Mouse (Mus musculus): Measurements from ENCODE around the gene Chrna10.

Chrna10 gene

DNA sequence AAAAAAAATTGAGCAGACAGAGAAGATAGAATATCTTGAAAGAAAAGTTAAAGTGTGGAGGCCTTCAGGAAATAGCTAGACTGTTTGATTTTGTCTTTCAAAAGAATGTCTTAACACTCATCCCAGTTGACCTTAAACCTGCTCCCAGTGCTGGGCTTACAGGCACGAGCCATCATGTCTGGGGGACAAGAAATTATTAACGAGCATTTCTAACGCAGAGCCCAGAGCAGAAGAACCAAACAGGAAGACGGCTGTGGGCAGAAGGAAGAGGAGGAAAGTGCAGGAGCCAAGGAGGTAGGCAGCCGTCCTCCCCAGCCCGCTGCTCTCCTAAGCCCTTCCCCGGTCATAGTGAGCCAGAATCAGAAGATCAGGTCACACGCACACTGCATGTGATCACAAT, 36.3 kb downstream of the Chrna10 start:
- no peak for DNase-seq

DNA sequence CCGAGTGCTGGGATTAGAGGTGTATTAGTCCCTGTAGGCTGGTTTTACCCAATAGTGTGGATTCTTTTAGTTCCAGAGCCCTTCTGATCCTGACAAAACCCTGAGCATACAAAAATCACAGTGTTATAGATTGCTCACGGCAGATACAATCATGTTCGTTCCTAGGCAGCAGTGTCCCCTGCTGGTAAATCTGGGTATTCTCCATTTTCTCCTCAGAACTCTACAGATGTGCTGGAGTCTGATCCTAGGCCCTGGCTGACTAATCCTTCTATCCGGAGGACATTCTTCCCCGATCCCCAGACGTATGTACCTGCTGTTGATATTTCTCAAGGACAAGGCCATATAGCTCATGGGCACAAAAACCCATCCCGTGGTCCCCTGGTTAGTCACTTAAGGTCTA, 38.1 kb downstream of the Chrna10 start:
- peak; percentile 55 for DNase-seq

DNA sequence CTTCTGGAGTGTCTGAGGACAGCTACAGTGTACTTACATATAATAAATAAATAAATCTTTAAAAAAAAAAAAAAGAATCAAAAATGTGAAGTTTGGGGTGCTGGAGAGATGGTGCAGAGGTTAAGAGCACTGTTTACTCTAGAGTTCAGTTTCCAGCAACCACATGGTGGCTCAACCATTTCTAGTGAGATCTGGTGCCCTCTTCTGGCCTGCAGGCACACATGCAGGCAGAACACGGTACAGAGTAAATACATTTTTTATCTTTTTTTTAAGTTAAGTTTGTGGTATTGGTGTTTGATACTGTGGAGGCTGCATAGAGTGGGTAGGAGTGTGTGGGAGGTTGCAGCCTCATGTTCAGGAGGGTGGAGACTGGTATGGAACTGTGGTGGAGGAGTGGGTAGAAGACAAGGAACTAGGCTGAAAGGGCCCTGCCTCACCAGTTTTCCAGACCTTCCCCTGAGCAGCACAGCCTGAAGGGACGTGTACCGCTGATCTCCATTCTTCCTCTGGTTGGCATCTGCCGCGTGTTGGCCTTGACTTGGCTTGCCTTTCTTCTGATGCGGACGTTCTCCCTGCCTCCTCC, 39.8 kb downstream of the Chrna10 start:
- peak; percentile 28 for DNase-seq

DNA sequence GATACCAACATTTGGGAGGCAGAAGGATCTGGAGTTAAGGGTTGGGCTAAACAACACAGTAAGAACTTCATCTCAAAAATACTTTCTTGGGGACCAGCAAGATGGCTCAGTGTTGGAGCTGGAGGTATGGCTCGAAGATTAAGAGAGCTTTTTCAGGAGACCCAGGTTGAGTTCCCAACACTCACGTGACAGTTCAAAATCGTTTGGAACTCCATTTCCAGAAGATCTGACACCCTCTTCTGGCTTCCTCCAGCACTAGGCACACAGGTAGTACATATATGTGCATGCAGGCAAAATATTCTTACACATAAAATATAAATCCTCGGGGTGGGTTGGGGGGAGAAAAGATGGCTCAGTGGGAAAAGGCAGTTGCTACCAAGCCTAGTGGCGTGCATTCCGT, 50.3 kb downstream of the Chrna10 start:
- DNase-seq: no peak

DNA sequence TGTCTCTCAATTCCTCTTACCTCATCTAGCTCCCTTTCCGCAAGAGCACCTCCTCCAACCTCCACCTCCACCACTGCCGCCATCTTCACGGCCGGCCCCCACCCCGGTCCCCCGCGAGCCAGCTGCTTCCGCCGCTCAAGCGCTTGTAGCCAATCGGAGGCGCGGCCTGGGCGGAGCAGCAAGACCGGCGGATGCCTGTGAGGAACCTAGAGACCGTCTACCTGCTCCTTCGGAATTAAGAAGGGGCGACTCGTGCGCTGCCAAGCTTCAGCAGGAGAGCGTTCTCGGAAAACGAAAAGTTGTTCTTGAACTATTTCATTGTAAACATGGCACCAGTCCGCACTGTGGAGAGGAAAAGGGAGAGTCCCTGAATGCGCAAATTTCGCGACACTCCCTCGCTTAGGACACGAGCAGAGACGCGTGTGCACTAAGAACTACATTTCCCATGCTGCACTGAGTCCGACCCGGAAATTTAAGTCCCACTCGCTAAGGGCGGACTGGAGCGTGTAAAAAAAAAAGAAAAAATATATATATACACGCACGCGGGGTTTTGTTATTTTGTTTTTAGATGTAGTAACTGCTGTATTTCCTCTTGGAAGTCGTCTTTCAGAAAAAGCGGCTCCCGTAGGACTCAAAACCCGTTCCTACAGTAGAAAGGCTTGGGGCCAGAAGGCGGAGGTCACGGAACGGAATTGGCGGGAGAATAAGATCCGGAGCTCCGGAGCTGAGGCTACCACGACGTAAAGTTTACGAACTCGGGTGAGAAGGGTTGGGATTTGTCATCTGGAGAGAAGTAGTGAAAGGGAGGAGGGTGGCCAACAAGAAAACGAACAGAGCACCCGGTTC, 51.4 kb downstream of the Chrna10 start, which contains the start of the genes Rnf121, Xndc1 and Xntrpc:
Gene Rnf121 (minus strand): TSS at position 424 of the 846 bp plus-strand sequence.
Gene Xndc1 (plus strand): TSS at position 466 of the 846 bp plus-strand sequence.
Gene Xntrpc (plus strand): TSS at position 668 of the 846 bp plus-strand sequence.
- DNase-seq: peak; percentile 96

DNA sequence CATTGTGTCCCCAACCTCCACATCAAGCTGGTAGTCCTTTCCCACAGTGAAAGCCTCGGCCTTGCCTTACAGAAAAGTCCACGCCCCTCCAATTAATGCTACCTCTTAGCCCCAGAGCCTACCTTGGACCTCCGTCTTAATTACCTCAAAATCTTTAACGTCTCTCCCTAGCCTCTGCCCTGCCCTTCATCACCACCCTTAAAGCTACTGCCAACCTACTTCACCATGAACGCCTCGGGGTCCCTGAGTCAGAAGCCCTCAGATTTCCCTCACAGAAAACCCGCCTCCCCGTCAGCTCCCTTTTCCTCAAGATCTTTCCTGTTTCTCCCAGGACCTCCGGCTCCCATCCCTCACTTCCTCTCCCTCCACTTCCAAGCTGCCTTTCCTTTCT, 52.0 kb downstream of the Chrna10 start:
- DNase-seq: no peak

DNA sequence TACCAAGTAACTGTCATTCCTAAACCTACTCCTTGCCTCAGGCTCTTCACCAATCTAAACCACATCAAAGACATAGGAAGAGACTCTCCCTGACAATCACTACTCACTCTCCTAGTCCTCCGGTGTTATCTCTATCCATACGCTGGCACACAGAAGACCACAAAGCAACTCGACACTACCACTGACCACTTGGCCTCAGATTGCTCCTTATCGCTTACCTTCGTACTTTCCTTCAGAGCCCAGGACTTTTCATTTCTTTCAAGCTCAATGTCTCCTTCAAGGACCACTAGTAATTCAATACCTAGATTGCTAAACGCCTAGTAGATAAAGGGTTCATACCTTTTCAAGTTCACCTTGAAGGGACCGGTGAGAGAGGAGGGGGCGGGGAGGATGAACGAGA, 52.7 kb downstream of the Chrna10 start:
- no peak for DNase-seq

DNA sequence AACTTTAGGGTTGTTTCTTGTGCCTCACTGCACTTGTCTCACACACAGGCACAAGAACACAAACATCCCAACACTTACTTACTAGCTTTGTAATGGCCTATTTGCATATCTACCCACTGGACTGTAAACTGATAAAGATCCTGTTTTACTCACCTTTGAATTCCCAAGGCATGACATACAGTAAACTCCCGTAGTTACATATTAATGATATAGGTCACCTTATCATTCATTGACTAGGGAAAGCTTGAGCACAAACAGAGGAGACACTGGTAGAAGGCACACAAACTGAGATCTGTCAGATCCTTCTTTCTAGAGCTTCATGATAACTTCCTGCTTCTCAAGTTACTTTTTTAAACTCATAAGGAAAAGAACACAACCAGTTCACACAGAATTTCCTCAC, 54.4 kb downstream of the Chrna10 start:
- DNase-seq: no peak

DNA sequence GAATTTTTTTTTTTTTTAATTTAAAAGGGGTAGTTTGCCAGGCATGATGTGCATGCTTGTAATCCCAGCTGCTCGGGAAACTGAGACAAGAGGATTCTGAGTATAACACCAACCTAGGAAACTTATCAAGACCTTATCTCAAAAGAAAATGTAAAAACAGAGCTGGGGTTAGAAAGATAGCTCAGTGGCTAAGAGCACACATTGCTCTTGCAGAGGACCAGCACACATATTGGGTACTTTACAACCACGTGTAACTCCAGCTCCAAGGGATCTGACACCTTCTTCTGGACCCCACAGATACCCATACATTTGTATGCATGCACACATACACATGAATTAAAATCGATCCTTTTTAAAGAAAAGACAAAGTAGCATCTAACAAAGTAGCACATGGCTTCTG, 55.3 kb downstream of the Chrna10 start:
- no peak for DNase-seq
